Mouse (Mus musculus) heart, adult 2 months (tissue): ENCODE measurements around the gene Map7d1.

Source experiments
- EP300 ChIP-seq: fragments of 200-500 bp; IDR thresholded peaks from 2 replicates; pipeline ENCODE4 v1.6.1; 2011; ENCODE audit warnings: low read depth, low read length, control low read depth; ENCODE audit not compliant: insufficient read depth
- POLR2A ChIP-seq: fragments of 200-500 bp; IDR thresholded peaks from 2 replicates; pipeline ENCODE4 v1.6.1; 2011; ENCODE audit warnings: mild to moderate bottlenecking, low read depth, low read length, control low read depth; ENCODE audit not compliant: insufficient read depth

DNA sequence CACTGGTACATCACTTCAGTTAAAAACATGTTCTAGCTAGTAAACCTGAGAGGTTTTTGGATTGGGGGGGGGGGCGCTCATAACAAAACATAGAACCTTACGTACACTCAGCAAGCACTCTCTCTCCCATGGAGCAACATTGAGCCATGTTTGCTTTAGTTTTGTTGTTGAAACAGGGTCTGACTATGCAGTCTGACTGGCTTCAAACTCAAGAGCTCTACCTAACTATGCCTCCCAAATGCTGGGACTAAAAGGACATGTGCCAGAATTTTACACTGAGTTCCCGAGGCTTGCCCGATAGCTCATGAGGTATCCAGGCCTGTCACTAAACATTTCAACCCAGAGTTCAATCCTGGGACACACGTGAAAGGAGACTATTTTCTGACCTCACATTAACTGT is 73.1 kb downstream of the Map7d1 start:
- TF ChIP-seq POLR2A (no peak), EP300 (no peak)
